Mouse (Mus musculus) erythroblast, embryonic 14.5 days (primary cell): ENCODE results near the gene Cacna2d3.

Source experiments
- GATA1 ChIP-seq: IDR thresholded peaks from 2 replicates; pipeline ENCODE4 v1.6.1; 2012; ENCODE audit warnings: low read length, inconsistent platforms, mixed read lengths
- TAL1 ChIP-seq: IDR thresholded peaks from 3 replicates; pipeline ENCODE4 v1.6.1; 2012; ENCODE audit warnings: low read length, inconsistent platforms, mixed read lengths

DNA sequence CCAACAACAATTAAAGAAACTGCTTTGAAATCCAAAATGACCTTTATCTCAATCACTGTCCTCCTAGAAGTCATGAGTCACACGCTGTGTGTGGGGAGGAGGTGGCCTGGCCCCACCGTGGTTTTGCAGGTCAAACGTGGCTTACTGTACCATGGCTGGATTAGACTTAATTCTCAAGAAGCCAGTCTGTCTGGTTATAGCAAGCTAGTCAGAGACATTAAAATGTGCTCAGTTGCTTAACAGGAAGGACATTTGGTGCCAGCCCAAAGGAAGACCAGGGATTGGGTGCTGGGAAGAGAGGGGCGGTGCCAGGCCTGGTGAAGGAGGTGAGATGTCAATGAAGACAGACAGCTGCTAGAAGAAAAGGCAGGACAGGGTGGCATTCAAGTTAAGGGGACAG, 641.0 kb downstream of the Cacna2d3 start:
- TF ChIP-seq GATA1 (no peak), TAL1 (no peak)
